Mouse (Mus musculus) megakaryocyte, embryonic 14.5 days (primary cell): ENCODE data around the gene Serping1.

Source experiments
- FLI1 ChIP-seq: IDR thresholded peaks from 2 replicates; pipeline ENCODE4 v1.6.1; 2012; ENCODE audit warnings: low read length, inconsistent platforms, mixed read lengths
- GATA1 ChIP-seq: IDR thresholded peaks from 3 replicates; pipeline ENCODE4 v1.6.1; 2012; ENCODE audit warnings: mixed read lengths, low read length, inconsistent platforms, borderline replicate concordance

GRCm38 (mm10) chr2:84721182-84721581, 54.1 kb downstream of the Serping1 start:
- TF ChIP-seq GATA1, result no peak
- no peak for TF ChIP-seq FLI1
